Mouse (Mus musculus) lung, embryonic 14.5 days (tissue): ENCODE measurements around the gene Erg28. TPM values are rescaled to one million over a fixed set of nuclear protein-coding genes. Genes with fewer than 3 reads are reported as not detected.

Experiments
- ATAC-seq: fragments of 200-750 bp; cut with Nextera tagmentation; 2 replicates; pipeline ENCODE4 v1.8.0; 2017; ENCODE audit warnings: mild to moderate bottlenecking, moderate TSS enrichment, moderate library complexity; ENCODE audit not compliant: insufficient read depth
- DNase-seq: peaks from one replicate; pipeline ENCODE4 v3.0.0-alpha.2; 2015
- H3K27ac ChIP-seq: fragments of 300-500 bp; sonication (generic); 2 replicates; pipeline ENCODE4 v1.5.1; 2014; ENCODE audit warnings: low read depth, mild to moderate bottlenecking, moderate library complexity
- H3K27me3 ChIP-seq: fragments of 300-500 bp; sonication (generic); 2 replicates; pipeline ENCODE4 v1.6.1; 2014; ENCODE audit warnings: low read length, control low read depth; ENCODE audit not compliant: insufficient read depth
- H3K36me3 ChIP-seq: fragments of 300-500 bp; sonication (generic); 2 replicates; pipeline ENCODE4 v1.6.1; 2014; ENCODE audit warnings: control low read depth; ENCODE audit not compliant: insufficient read depth
- H3K4me1 ChIP-seq: fragments of 300-500 bp; sonication (generic); 2 replicates; pipeline ENCODE4 v1.6.1; 2014; ENCODE audit warnings: antibody characterized with exemption, control low read depth; ENCODE audit not compliant: insufficient read depth
- H3K4me2 ChIP-seq: fragments of 300-500 bp; sonication (generic); 2 replicates; pipeline ENCODE4 v1.6.1; 2014; ENCODE audit warnings: mild to moderate bottlenecking
- H3K4me3 ChIP-seq: fragments of 300-500 bp; sonication (generic); 2 replicates; pipeline ENCODE4 v1.5.1; 2014; ENCODE audit warnings: low read depth, low read length
- H3K9ac ChIP-seq: fragments of 300-500 bp; sonication (generic); 2 replicates; pipeline ENCODE4 v1.6.1; 2014
- H3K9me3 ChIP-seq: fragments of 300-500 bp; sonication (generic); 2 replicates; pipeline ENCODE4 v1.6.1; 2016; ENCODE audit warnings: low read depth, low read length, control low read depth
- CTCF ChIP-seq: IDR thresholded peaks from 2 replicates; pipeline ENCODE4 v1.5.1; 2016; ENCODE audit warnings: antibody characterized with exemption, low read depth
- WGBS: fragments of 180-500 bp; shearing (Covaris S2); extraction: QIAGEN DNeasy Blood & Tissue Kit; methylation state at CpG from one replicate; pipeline ENCODE4 v1.1.7; 2014; 5-methylcytosine and 5-hydroxymethylcytosine counted together
- polyA plus RNA-seq: library from polyadenylated mRNA; unstranded; fragments of >200 nt; fragmentation: Nextera tagmentation; extraction: Ambion mirVana; gene quantifications from 2 replicates; pipeline ENCODE4 v1.2.1, GENCODE M21; 2014

The Erg28 gene
- polyA plus RNA-seq, 1 experiment from 2014 or later: 113 TPM

- Histone ChIP-seq H3K4me2 (no peak overlapping the region), H3K9ac (no peak overlapping the region), H3K27ac (no peak overlapping the region), H3K4me1 (no peaks in the 10 kb centered on the region), H3K4me3 (no peak overlapping the region), H3K9me3 (no peaks in the 10 kb centered on the region), H3K27me3 (no peaks in the 10 kb centered on the region), H3K36me3 (no peaks in the 10 kb centered on the region)
- WGBS: 74% methylated on average over 2 of the region's 2 CpGs
- no peak for TF ChIP-seq CTCF
- no peak for ATAC-seq
- DNase-seq: no peak
Observed at GRCm38 (mm10) chr12:85794094-85794493, 30.3 kb downstream of the Erg28 start.

DNA sequence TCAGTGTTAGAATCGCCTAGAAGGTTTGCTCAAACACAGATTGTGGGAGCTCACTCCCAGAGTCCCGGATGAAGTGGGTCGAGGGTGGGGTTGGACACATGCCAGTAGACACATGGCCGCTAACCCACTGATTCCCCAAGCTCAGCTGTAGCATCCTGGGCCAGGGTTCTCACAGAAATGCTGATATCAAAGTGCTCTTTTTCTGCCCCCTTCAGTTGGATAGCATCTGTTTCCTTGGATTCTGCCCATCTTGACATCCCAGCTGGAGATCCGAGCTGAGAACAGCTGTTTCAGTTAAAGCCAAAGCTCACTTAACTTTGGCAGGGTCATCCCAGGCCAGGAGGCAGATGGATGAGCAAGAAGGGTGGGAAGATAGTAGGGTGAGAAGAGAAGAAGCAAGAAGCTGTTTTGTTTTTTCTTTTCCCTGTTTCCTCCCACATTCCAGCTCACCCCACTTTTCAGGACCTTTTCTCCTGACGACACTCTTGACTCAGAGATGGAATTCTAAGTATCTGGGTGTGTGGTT, 31.5 kb downstream of the Erg28 start:
- WGBS: 23% methylated on average over 6 of the region's 6 CpGs
- DNase-seq (peak; percentile 65), ATAC-seq (peak; percentile 47; the same call in 1 of the 2 replicates)

GRCm38 (mm10) chr12:85792158-85792557, 32.2 kb downstream of the Erg28 start:
- 84% methylated on average over 4 of the region's 4 CpGs for WGBS
- Histone ChIP-seq H3K4me1 (no peaks in the 10 kb centered on the region), H3K4me2 (no peak overlapping the region), H3K27ac (no peak overlapping the region), H3K36me3 (no peaks in the 10 kb centered on the region), H3K27me3 (no peaks in the 10 kb centered on the region), H3K9me3 (no peaks in the 10 kb centered on the region), H3K9ac (no peak overlapping the region), H3K4me3 (no peak overlapping the region)
- ATAC-seq: no peak
- no peak for DNase-seq
- no peak for TF ChIP-seq CTCF

More for the DNA sequence above, 31.5 kb downstream of the Erg28 start:
- Histone ChIP-seq H3K27me3 (no peaks in the 10 kb centered on the region), H3K9ac (no peak overlapping the region), H3K36me3 (no peaks in the 10 kb centered on the region), H3K4me1 (no peaks in the 10 kb centered on the region), H3K27ac (no peak overlapping the region), H3K4me2 (no peak overlapping the region), H3K4me3 (no peak overlapping the region), H3K9me3 (no peaks in the 10 kb centered on the region)
- no peak for TF ChIP-seq CTCF

DNA sequence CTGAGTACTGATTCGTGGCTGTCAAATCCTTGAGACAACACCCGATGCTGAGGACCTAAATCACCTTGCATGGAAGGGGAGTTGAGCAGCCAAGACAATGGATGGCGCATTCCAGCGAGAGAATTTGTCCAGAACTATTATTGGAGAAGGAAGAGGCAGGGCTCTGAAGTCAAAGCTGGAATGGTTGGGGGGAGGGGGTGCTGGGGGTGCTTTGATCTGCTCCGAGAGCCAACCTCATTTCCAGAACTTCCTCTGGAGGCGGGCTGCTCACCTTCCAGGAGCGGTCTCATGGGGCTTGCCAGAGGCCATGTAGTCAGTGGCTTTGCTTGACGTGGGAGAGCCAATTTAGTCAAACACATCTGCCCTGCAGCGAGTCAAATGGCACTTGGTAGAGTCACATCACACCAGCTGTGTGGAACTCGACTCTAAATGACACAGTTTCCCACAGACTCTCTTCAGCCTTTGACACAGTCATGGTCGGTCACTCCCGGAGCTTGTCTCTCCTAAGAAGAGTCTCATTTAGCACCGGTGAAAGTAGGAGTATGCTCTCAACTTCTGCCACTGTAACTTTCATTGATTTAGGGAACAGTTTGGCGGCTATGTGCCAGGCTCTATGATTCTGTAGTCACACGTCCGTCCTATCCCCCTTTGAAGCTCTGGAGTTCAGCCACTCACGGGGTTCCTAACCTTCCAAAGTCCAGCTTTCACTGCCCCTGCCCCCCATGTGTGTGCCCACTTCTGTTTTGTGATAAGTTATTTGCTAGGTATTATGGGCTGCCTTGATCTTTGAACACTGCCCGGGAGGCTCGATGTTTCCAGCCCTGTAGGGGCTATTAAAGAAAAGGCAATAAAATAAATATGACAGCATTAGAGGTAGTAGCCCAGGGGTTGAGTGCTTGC, 39.2 kb downstream of the Erg28 start:
- Histone ChIP-seq H3K9me3 (no peaks in the 10 kb centered on the region), H3K4me3 (no peak overlapping the region), H3K27ac (no peak overlapping the region), H3K9ac (no peak overlapping the region), H3K4me1 (no peaks in the 10 kb centered on the region), H3K27me3 (no peaks in the 10 kb centered on the region), H3K4me2 (no peak overlapping the region), H3K36me3 (no peaks in the 10 kb centered on the region)
- WGBS: 62% methylated on average over 19 of the region's 19 CpGs
- DNase-seq: no peak
- no peak for TF ChIP-seq CTCF
- ATAC-seq: no peak

- Histone ChIP-seq H3K4me1 (no peaks in the 10 kb centered on the region), H3K4me3 (no peak overlapping the region), H3K27me3 (no peaks in the 10 kb centered on the region), H3K9ac (no peak overlapping the region), H3K36me3 (no peaks in the 10 kb centered on the region), H3K27ac (no peak overlapping the region), H3K9me3 (no peaks in the 10 kb centered on the region), H3K4me2 (no peak overlapping the region)
- DNase-seq (no peak), ATAC-seq (no peak)
- no peak for TF ChIP-seq CTCF
- 79% methylated on average over 3 of the region's 3 CpGs for WGBS
Observed at GRCm38 (mm10) chr12:85781606-85782005, 42.7 kb downstream of the Erg28 start.

- no peak for ATAC-seq
- Histone ChIP-seq H3K27ac (no peak overlapping the region), H3K9me3 (no peaks in the 10 kb centered on the region), H3K36me3 (no peaks in the 10 kb centered on the region), H3K4me2 (no peak overlapping the region), H3K4me3 (no peak overlapping the region), H3K9ac (no peak overlapping the region), H3K27me3 (no peaks in the 10 kb centered on the region), H3K4me1 (no peaks in the 10 kb centered on the region)
- no peak for TF ChIP-seq CTCF
- DNase-seq: no peak
- 68% methylated on average over 5 of the region's 5 CpGs for WGBS
Observed at GRCm38 (mm10) chr12:85779707-85780106, 44.6 kb downstream of the Erg28 start.

DNA sequence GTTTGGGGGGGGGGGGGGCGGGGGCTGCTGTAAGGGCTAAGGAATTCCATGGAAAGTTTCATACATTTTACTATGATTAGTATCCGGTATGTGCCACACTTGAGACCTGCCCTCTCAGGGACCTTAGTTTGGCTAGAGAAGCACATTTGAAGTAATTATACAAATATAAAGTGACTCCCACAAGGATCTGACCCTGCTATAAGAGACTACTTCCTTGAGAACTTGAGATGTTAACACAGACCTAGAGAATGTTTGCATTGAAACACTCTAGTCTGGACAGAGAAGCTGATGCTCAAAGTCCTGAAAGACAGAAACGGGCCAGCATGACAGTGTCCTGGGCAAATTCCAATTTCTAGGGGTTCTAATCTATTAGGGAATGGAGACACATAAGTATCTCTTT, 45.4 kb downstream of the Erg28 start:
- H3K4me3 ChIP-seq: no peak overlapping the region
- H3K9me3 ChIP-seq: no peaks in the 10 kb centered on the region
- ATAC-seq (peak; percentile 41), DNase-seq (peak; percentile 29)
- H3K9ac ChIP-seq: no peak overlapping the region
- no peak for TF ChIP-seq CTCF
- no peaks in the 10 kb centered on the region for H3K4me1 ChIP-seq
- no peak overlapping the region for H3K4me2 ChIP-seq
- H3K27ac ChIP-seq: no peak overlapping the region
- H3K36me3 ChIP-seq: no peaks in the 10 kb centered on the region
- H3K27me3 ChIP-seq: no peaks in the 10 kb centered on the region
- WGBS: 21% methylated on average over 3 of the region's 3 CpGs
